In genomic region chr1:134197325-134197982, GRCm38 (mm10) we compare ENCODE assay signal across 23 mouse cellular contexts. TPM values are rescaled to one million over a fixed set of nuclear protein-coding genes. Genes with fewer than 3 reads are reported as not detected.
DNase-seq lines count a peak whose midpoint lies in the region; ATAC-seq and TF ChIP-seq lines count a peak whose summit lies in the region.
"Had no signal": no experiment of that assay in that cellular context is flagged by ENCODE, and none has a peak within 500 bp of the region (broad histone marks: within the 10 kb centered on the region; RNA-seq: fewer than 3 reads in every experiment).

No protein-coding gene starts in this region.

- no peaks in the 10 kb centered on the region for H3K79me2 ChIP-seq in liver, adult 2 months (ENCODE audit: control insufficient read depth, insufficient read depth, low read length)

- peak; percentile 33 to 56 for DNase-seq in adrenal gland, adult (ENCODE audit: inconsistent age in 2 of 2, low spot score in 1 of 2)
- no peak for DNase-seq in adrenal gland, postnatal 4 days (ENCODE audit: low spot score in 2 of 2)
- peak; percentile 86 for DNase-seq in heart, adult 11 months
- DNase-seq in heart, adult 18-20 months = no peak
- no peak for DNase-seq in liver, adult 2 months (ENCODE audit: extremely low read depth, low read depth, low spot score)
- DNase-seq: adrenal gland, postnatal 14 days; embryo, embryonic 11 days; kidney, adult 9 months; kidney, postnatal 36 days; layer of hippocampus, adult 9-11 months; lung, adult 2 months; lung, postnatal 4 days; thymus, postnatal 36 days had no signal

- no peak for ATAC-seq in liver, embryonic 12.5 days
- no peak for ATAC-seq in neural tube, embryonic 15.5 days (ENCODE audit: low FRiP score)
- ATAC-seq: activated CD4-positive, CD25-positive, alpha-beta regulatory T cell, adult 4 months; forebrain, embryonic 16.5 days had no signal

- H3K4me1 ChIP-seq in liver, adult 2 months (ENCODE audit: control insufficient read depth, insufficient read depth, low read length) = no peaks in the 10 kb centered on the region
- H3K4me1 ChIP-seq in liver, embryonic 12.5 days = peaks cover 18% of the 10 kb centered on the region
- peaks cover 23% of the 10 kb centered on the region for H3K4me1 ChIP-seq in cortical plate, adult 2 months (ENCODE audit: control insufficient read depth, insufficient read depth, low read length)
- peaks cover 12% of the 10 kb centered on the region; the same call in 1 of the 2 replicates for H3K4me1 ChIP-seq in neural tube, embryonic 15.5 days

- H3K27me3 ChIP-seq in liver, adult 2 months (ENCODE audit: control insufficient read depth, insufficient read depth, low read length) = no peaks in the 10 kb centered on the region
- H3K27me3 ChIP-seq in liver, embryonic 12.5 days (replicated peaks) = peaks cover 52% of the 10 kb centered on the region
- no peaks in the 10 kb centered on the region for H3K27me3 ChIP-seq in neural tube, embryonic 15.5 days (replicated peaks)
- H3K27me3 ChIP-seq: limb, embryonic 13.5 days had no signal

- peak; percentile 2; the same call in 1 of the 2 replicates for TF ChIP-seq CTCF in liver, adult 2 months (IDR thresholded peaks at IDR 0.05; ENCODE audit: low read depth, low read length)
- 0 out of 2 replicates have a peak, but pooled peaks have one; percentile 10 for TF ChIP-seq CTCF in cortical plate, adult 2 months (IDR thresholded peaks at IDR 0.05; ENCODE audit: extremely low read depth, insufficient read depth, low read length)

- H3K9ac ChIP-seq in liver, adult 2 months (ENCODE audit: low read depth, low read length) = no peak overlapping the region
- no peak overlapping the region for H3K9ac ChIP-seq in liver, embryonic 12.5 days
- H3K9ac ChIP-seq in neural tube, embryonic 15.5 days (replicated peaks) = no peak overlapping the region
- H3K9ac ChIP-seq: heart, embryonic 13.5 days; limb, embryonic 13.5 days had no signal

- TF ChIP-seq POLR2A in liver, adult 2 months (IDR thresholded peaks at IDR 0.05; ENCODE audit: extremely low read depth, insufficient read depth, low read length) = no peak
- TF ChIP-seq POLR2A in cortical plate, adult 2 months (IDR thresholded peaks at IDR 0.05; ENCODE audit: extremely low read depth, insufficient read depth, low read length) = no peak

- H3K4me2 ChIP-seq in liver, embryonic 12.5 days = no peak overlapping the region
- no peak overlapping the region for H3K4me2 ChIP-seq in neural tube, embryonic 15.5 days
- H3K4me2 ChIP-seq: heart, embryonic 13.5 days had no signal

- no peak overlapping the region for H3K4me3 ChIP-seq in liver, adult 2 months (ENCODE audit: insufficient read depth, low read depth, low read length)
- no peak overlapping the region for H3K4me3 ChIP-seq in liver, embryonic 12.5 days
- no peak overlapping the region for H3K4me3 ChIP-seq in cortical plate, adult 2 months (ENCODE audit: insufficient read depth, low read length)
- H3K4me3 ChIP-seq in neural tube, embryonic 15.5 days (replicated peaks) = no peak overlapping the region
- H3K4me3 ChIP-seq: heart, embryonic 13.5 days; limb, embryonic 13.5 days had no signal

- 83% methylated on average over 15 of the region's 15 CpGs for WGBS in liver, adult 2 months
- WGBS in liver, embryonic 12.5 days (ENCODE audit: insufficient replicate concordance) = 72% methylated on average over 15 of the region's 15 CpGs
- 83% methylated on average over 15 of the region's 15 CpGs for WGBS in neural tube, embryonic 15.5 days

- no peaks in the 10 kb centered on the region for H3K9me3 ChIP-seq in liver, embryonic 12.5 days (replicated peaks)
- H3K9me3 ChIP-seq in neural tube, embryonic 15.5 days (replicated peaks) = no peaks in the 10 kb centered on the region
- H3K9me3 ChIP-seq: G1E; heart, embryonic 13.5 days; limb, embryonic 13.5 days had no signal

- no peak overlapping the region for H3K27ac ChIP-seq in liver, adult 2 months (replicated peaks; ENCODE audit: insufficient read depth, low read depth, low read length)
- H3K27ac ChIP-seq in liver, embryonic 12.5 days = no peak overlapping the region
- H3K27ac ChIP-seq in cortical plate, adult 2 months (ENCODE audit: insufficient read depth, low read length) = no peak overlapping the region
- H3K27ac ChIP-seq in neural tube, embryonic 15.5 days (replicated peaks) = no peak overlapping the region

- no peaks in the 10 kb centered on the region for H3K36me3 ChIP-seq in liver, adult 2 months (ENCODE audit: control insufficient read depth, insufficient read depth, low read length)
- no peaks in the 10 kb centered on the region for H3K36me3 ChIP-seq in liver, embryonic 12.5 days
- no peaks in the 10 kb centered on the region for H3K36me3 ChIP-seq in neural tube, embryonic 15.5 days
- H3K36me3 ChIP-seq: G1E; heart, embryonic 13.5 days; limb, embryonic 13.5 days had no signal

RNA-seq across cellular contexts. Expression of gene Mybph, which starts 4.2 kb away (rescaled TPM):
- total RNA-seq in adrenal gland, postnatal 4 days (2021) = under 1 TPM; 0.34 to 0.84 TPM
- not detected for total RNA-seq in heart, adult 18-20 months (2021)
- total RNA-seq in liver, adult 2 months (2014; rRNA removed) = not detected in 2 replicates
- not detected in 2 replicates for polyA plus RNA-seq in liver, adult 2 months (2012; rRNA removed)
- polyA plus RNA-seq in liver, embryonic 12.5 days (2016; fragmentation: Nextera tagmentation; extraction: Ambion mirVana) = 0.37 and 1.1 TPM in 2 replicates
- 0.17 and 0.23 TPM in 2 replicates for polyA plus RNA-seq in cortical plate, adult 2 months (2012; rRNA removed)
- polyA plus RNA-seq in neural tube, embryonic 15.5 days (2015; fragmentation: Nextera tagmentation; extraction: Ambion mirVana) = 2.7 and 4.4 TPM in 2 replicates
- total RNA-seq: adrenal gland, postnatal 14 days; hematopoietic stem cell, adult 5-6 weeks; left cerebral cortex, postnatal 10 days had no signal
- polyA plus RNA-seq: activated CD4-positive, CD25-positive, alpha-beta regulatory T cell, adult 4 months; forebrain, embryonic 16.5 days; G1E had no signal

RNA-seq across cellular contexts. Expression of gene Chil1, which starts 15.5 kb away (rescaled TPM):
- 1 to 10 TPM in 1 of 2 experiments, under 1 TPM in 1; 0.81 to 3.4 TPM for total RNA-seq in adrenal gland, postnatal 4 days (2021)
- 1 to 10 TPM in 1 of 2 experiments, under 1 TPM in 1; 0.42 to 1.0 TPM for total RNA-seq in heart, adult 18-20 months (2021)
- total RNA-seq in liver, adult 2 months (2014; rRNA removed) = 0.09 and 0.27 TPM in 2 replicates
- 0.30 and 0.34 TPM in 2 replicates for polyA plus RNA-seq in liver, adult 2 months (2012; rRNA removed)
- polyA plus RNA-seq in liver, embryonic 12.5 days (2016; fragmentation: Nextera tagmentation; extraction: Ambion mirVana) = 1.4 and 1.5 TPM in 2 replicates
- 18.0 and 18.1 TPM in 2 replicates for polyA plus RNA-seq in cortical plate, adult 2 months (2012; rRNA removed)
- 2.0 and 2.1 TPM in 2 replicates for polyA plus RNA-seq in neural tube, embryonic 15.5 days (2015; fragmentation: Nextera tagmentation; extraction: Ambion mirVana)
- total RNA-seq: G1E had no signal
- polyA plus RNA-seq: activated CD4-positive, CD25-positive, alpha-beta regulatory T cell, adult 4 months; G1E had no signal

RNA-seq across cellular contexts. Expression of gene Adora1, which starts 37.8 kb away (rescaled TPM):
- 100 to 1,000 TPM in 1 of 2 experiments, 10 to 100 TPM in 1; 88.6 to 106 TPM for total RNA-seq in adrenal gland, postnatal 4 days (2021)
- 10 to 100 TPM in 1 of 2 experiments, 1 to 10 TPM in 1; 7.1 to 12.8 TPM for total RNA-seq in heart, adult 18-20 months (2021)
- total RNA-seq in liver, adult 2 months (2014; rRNA removed) = 3.2 and 6.6 TPM in 2 replicates
- polyA plus RNA-seq in liver, adult 2 months (2012; rRNA removed) = 17.0 and 27.2 TPM in 2 replicates
- 0.06 and 0.16 TPM in 2 replicates for polyA plus RNA-seq in liver, embryonic 12.5 days (2016; fragmentation: Nextera tagmentation; extraction: Ambion mirVana)
- polyA plus RNA-seq in cortical plate, adult 2 months (2012; rRNA removed) = 154 and 161 TPM in 2 replicates
- 23.8 and 28.8 TPM in 2 replicates for polyA plus RNA-seq in neural tube, embryonic 15.5 days (2015; fragmentation: Nextera tagmentation; extraction: Ambion mirVana)
- polyA plus RNA-seq: G1E had no signal

Comparison
In these comparisons a context has a peak if more than half of its experiments do, and no peak if none do; other contexts are left out.
1. DNase-seq: peak in adrenal gland, adult (2 of 2) and heart, adult 11 months (single experiment); none in adrenal gland, postnatal 4 days (0 of 2), heart, adult 18-20 months (0 of 2) and liver, adult 2 months (single experiment).
2. RNA of gene Adora1, which starts 37.8 kb away (polyA plus RNA-seq): 154 to 161 TPM in cortical plate, adult 2 months, 23.8 to 28.8 TPM in neural tube, embryonic 15.5 days and 17.0 to 27.2 TPM in liver, adult 2 months; 0.06 to 0.16 TPM in liver, embryonic 12.5 days; every median in the first group is over 10 times any median in the second.